Mouse (Mus musculus) hindbrain, postnatal 0 days (tissue): ENCODE data around the gene 5330417H12Rik. TPM values are rescaled to one million over a fixed set of nuclear protein-coding genes. Genes with fewer than 3 reads are reported as not detected.

Experiments
- ATAC-seq: fragments of 200-750 bp; cut with Nextera tagmentation; 2 replicates; pipeline ENCODE4 v1.8.0; 2017; ENCODE audit warnings: mild to moderate bottlenecking, moderate TSS enrichment, moderate library complexity
- DNase-seq: peaks from one replicate; pipeline ENCODE4 v3.0.0-alpha.2; 2015; ENCODE audit warnings: low spot score
- H3K27ac ChIP-seq: fragments of 300-500 bp; sonication (generic); 2 replicates; pipeline ENCODE4 v1.5.1; 2014; ENCODE audit warnings: mild to moderate bottlenecking
- H3K27me3 ChIP-seq: fragments of 300-500 bp; sonication (generic); 2 replicates; pipeline ENCODE4 v1.6.1; 2014; ENCODE audit warnings: low read length, mixed read lengths; ENCODE audit not compliant: insufficient read depth
- H3K36me3 ChIP-seq: fragments of 300-500 bp; sonication (generic); 2 replicates; pipeline ENCODE4 v1.6.1; 2014; ENCODE audit warnings: low read length, mixed read lengths; ENCODE audit not compliant: insufficient read depth
- H3K4me1 ChIP-seq: fragments of 300-500 bp; sonication (generic); 2 replicates; pipeline ENCODE4 v1.6.1; 2014; ENCODE audit warnings: antibody characterized with exemption, low read length, mixed read lengths; ENCODE audit not compliant: insufficient read depth
- H3K4me2 ChIP-seq: fragments of 300-500 bp; sonication (generic); 2 replicates; pipeline ENCODE4 v1.6.1; 2014; ENCODE audit warnings: low read depth, mild to moderate bottlenecking, low read length, moderate library complexity, mixed read lengths
- H3K4me3 ChIP-seq: fragments of 300-500 bp; sonication (generic); 2 replicates; pipeline ENCODE4 v1.5.1; 2014; ENCODE audit warnings: low read length
- H3K9ac ChIP-seq: fragments of 300-500 bp; sonication (generic); replicated peaks from 2 replicates; pipeline ENCODE4 v1.6.1; 2014; ENCODE audit warnings: mild to moderate bottlenecking, low read length, moderate library complexity, mixed read lengths
- H3K9me3 ChIP-seq: fragments of 300-500 bp; sonication (generic); 2 replicates; pipeline ENCODE4 v1.6.1; 2016; ENCODE audit warnings: low read length, mixed read lengths
- CTCF ChIP-seq: IDR thresholded peaks from 2 replicates; pipeline ENCODE4 v1.5.1; 2016; ENCODE audit warnings: antibody characterized with exemption, control low read depth, low read depth
- WGBS: fragments of 180-500 bp; shearing (Covaris S2); extraction: QIAGEN DNeasy Blood & Tissue Kit; methylation state at CpG from one replicate; pipeline ENCODE4 v1.1.7; 2014; 5-methylcytosine and 5-hydroxymethylcytosine counted together
- polyA plus RNA-seq: library from polyadenylated mRNA; unstranded; fragments of >200 nt; fragmentation: Nextera tagmentation; extraction: Ambion mirVana; gene quantifications from 2 replicates; pipeline ENCODE4 v1.2.1, GENCODE M21; 2015
- total RNA-seq: library from RNA; depleted of rRNA; stranded (reverse); fragments of >200 nt; gene quantifications from 2 replicates; pipeline ENCODE4 v1.2.3, GENCODE M21; 2014

Gene 5330417H12Rik
- total and polyA plus RNA-seq, 2 experiments from 2014 or later = not detected

DNA sequence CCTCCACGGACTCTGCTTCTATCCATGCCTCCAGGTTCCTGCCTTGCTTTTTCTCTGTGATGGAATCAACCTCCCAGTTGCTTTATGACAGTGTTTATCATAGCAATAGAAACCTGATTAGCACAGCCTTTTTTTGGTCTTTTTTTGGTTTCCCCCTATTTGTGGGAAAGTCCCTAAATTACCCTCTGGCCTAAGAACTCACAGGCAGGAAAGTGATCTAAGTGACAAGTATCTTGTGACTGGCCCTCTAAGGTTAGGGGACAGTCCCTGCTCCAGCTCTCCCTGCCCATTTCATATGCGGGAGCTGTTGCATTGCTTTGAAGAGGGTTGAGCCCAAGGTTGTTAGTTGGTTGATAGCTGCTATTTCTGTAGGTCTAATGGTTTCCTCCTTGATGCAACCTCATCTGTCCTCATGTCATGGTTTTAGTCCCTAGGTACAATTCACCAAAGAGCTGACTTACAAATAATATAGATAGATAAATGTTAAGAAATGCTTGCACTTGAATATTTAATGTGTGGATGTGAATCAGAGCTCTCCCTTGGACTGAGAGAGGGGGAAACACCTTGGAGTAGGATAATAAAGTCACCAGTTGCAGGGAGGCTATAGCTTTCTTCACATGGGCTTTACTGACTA lies 15.2 kb downstream of the 5330417H12Rik start:
- H3K4me3 ChIP-seq = no peak overlapping the region
- no peak for TF ChIP-seq CTCF
- ATAC-seq = no peak
- no peak overlapping the region for H3K27ac ChIP-seq
- no peaks in the 10 kb centered on the region for H3K9me3 ChIP-seq
- no peak for DNase-seq
- H3K36me3 ChIP-seq = no peaks in the 10 kb centered on the region
- no peak overlapping the region for H3K9ac ChIP-seq
- no peaks in the 10 kb centered on the region for H3K4me1 ChIP-seq
- H3K4me2 ChIP-seq = no peak overlapping the region
- 86% methylated on average over 2 of the region's 2 CpGs for WGBS
- H3K27me3 ChIP-seq = no peaks in the 10 kb centered on the region

DNA sequence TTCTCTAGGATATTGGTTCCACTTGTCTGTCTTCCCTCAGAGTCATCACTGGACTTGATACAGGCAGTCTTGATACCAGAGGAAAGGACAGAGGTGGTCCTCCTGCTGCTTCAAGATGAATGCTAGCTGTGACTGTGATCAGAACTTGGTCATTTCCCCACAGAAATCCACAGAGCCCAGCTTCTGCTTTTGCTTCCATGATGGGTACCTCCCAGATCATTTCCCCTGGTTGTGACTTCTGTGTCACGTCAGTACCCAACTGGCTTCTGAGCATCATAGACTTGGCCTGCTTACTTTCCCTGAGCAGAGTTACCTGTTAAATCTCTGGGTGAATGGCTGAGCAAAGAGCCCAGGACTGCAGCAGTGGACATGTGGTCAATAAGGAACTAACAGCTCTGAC lies 17.2 kb downstream of the 5330417H12Rik start:
- TF ChIP-seq CTCF = no peak
- WGBS = 94% methylated on average over 1 of the region's 1 CpGs
- Histone ChIP-seq H3K4me2 (no peak overlapping the region), H3K9me3 (no peaks in the 10 kb centered on the region), H3K4me1 (no peaks in the 10 kb centered on the region), H3K27ac (no peak overlapping the region), H3K9ac (no peak overlapping the region), H3K4me3 (no peak overlapping the region), H3K36me3 (no peaks in the 10 kb centered on the region), H3K27me3 (no peaks in the 10 kb centered on the region)
- ATAC-seq (no peak), DNase-seq (no peak)

DNA sequence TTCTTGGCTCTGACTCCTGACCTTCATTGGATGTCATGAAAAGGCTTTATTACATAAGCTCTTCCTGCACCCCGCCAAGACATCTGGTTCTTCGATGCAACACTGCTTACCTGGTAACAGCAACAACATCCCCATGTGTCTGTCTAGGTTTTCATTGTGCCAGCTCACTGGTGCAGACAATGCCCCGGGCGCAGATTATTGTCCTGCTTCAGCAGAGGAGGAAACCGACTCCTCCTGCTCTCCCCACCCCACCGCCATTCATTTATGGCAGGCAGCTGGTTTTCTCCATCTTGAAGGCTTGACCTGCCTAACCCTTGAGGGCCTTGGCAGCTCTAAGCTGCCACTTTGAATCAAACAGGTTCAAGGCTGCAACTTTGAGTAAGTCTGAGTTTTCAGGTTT lies 22.0 kb downstream of the 5330417H12Rik start:
- TF ChIP-seq CTCF = no peak
- DNase-seq = no peak

DNA sequence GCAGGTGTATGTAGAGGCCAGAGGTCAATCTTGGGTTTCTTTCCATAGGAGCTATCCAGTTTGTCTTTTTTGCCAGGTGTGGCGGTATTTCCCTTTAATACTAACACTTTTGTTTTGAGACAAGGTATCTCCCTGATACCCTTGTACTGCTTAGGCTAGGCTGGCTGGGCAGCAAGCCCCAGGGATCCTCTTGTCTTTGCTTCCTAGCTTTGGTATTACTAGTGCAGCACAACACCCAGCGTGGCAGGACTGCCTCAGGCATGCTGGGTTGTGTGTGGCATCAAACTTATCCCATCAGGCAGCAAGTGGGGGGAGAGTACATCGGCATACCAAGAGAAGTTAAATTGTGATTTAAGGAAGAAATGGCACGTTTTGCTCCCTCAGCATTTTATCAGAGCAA lies 22.5 kb downstream of the 5330417H12Rik start:
- DNase-seq = no peak
- Histone ChIP-seq H3K36me3 (no peaks in the 10 kb centered on the region), H3K4me1 (no peaks in the 10 kb centered on the region), H3K27me3 (no peaks in the 10 kb centered on the region), H3K27ac (no peak overlapping the region), H3K9me3 (no peaks in the 10 kb centered on the region), H3K9ac (no peak overlapping the region), H3K4me2 (no peak overlapping the region), H3K4me3 (no peak overlapping the region)
- no peak for ATAC-seq
- 70% methylated on average over 4 of the region's 4 CpGs for WGBS
- no peak for TF ChIP-seq CTCF

More for the DNA sequence above, 22.0 kb downstream of the 5330417H12Rik start:
- Histone ChIP-seq H3K27ac (no peak overlapping the region), H3K9me3 (no peaks in the 10 kb centered on the region), H3K4me2 (no peak overlapping the region), H3K9ac (no peak overlapping the region), H3K4me3 (no peak overlapping the region), H3K36me3 (no peaks in the 10 kb centered on the region), H3K4me1 (no peaks in the 10 kb centered on the region), H3K27me3 (no peaks in the 10 kb centered on the region)
- ATAC-seq = no peak
- WGBS = 43% methylated on average over 6 of the region's 6 CpGs

DNA sequence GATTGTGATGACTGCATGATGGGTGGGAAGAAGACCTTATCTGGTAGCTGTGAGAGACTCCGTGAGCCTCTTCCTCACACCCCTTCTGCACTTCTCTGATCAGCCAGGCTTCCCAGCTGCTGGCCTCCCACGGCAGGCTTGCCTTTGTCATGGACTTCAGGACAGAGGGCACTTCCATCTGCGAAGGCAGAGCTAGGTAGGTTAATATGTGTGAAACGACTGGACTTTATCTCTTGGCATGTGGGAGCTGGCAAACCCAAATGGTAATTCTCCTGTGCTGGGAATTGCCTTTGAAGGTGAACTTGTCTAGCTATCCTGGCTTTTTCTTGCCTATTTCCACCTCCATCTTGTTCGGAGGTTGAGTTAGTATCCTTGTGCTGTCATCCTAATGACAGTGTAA lies 24.3 kb downstream of the 5330417H12Rik start:
- 74% methylated on average over 5 of the region's 5 CpGs for WGBS
- Histone ChIP-seq H3K4me3 (no peak overlapping the region), H3K4me2 (no peak overlapping the region), H3K9ac (no peak overlapping the region), H3K27ac (no peak overlapping the region), H3K4me1 (no peaks in the 10 kb centered on the region), H3K9me3 (no peaks in the 10 kb centered on the region), H3K27me3 (no peaks in the 10 kb centered on the region), H3K36me3 (no peaks in the 10 kb centered on the region)
- no peak for TF ChIP-seq CTCF
- no peak for ATAC-seq
- DNase-seq = no peak

DNA sequence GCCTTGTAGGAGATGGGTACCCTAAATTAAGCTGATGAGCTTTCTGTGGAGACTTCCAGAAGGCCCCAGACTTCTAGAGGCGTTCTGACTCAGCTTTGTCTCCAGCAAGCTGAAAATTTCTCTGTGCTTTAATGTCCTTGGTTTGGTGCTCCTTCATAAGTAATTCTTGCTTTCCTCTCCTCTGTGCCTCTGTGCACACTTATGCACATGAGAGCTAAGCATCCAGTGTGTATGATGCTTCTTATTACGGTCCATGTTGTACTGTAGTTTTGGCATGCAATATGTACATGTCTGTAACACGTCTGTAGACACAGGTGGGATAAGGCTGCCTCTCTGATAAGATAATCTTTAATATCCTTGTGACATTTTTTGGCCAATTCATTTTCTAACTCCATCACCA lies 27.0 kb downstream of the 5330417H12Rik start:
- ATAC-seq (no peak), DNase-seq (no peak)
- Histone ChIP-seq H3K4me1 (0 out of 2 replicates have a peak, but pooled peaks cover 2% of the 10 kb centered on the region), H3K9me3 (no peaks in the 10 kb centered on the region), H3K9ac (no peak overlapping the region), H3K4me2 (no peak overlapping the region), H3K36me3 (no peaks in the 10 kb centered on the region), H3K27ac (no peak overlapping the region), H3K4me3 (no peak overlapping the region), H3K27me3 (no peaks in the 10 kb centered on the region)
- WGBS = 85% methylated on average over 3 of the region's 3 CpGs
- TF ChIP-seq CTCF = no peak

DNA sequence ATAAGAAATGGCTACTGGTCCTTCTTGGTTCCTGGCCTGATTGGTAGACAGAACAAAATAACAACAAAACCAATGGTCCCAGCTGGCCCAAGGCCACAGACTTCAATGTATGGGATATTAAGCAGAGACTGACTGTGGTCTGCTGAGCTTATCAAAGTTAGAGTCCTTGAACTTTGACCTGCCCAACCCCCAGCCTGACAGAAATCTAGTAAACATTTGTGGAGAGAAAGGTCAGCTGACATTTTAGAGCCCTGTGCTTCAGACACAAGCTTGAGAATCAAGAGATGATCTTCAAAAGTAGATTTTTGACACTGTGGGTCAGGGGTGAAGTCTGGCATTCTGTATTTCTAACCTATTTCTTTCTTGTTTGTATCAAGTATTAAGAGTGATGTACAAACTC lies 28.2 kb downstream of the 5330417H12Rik start:
- no peaks in the 10 kb centered on the region for H3K36me3 ChIP-seq
- H3K9me3 ChIP-seq = no peaks in the 10 kb centered on the region
- H3K9ac ChIP-seq = no peak overlapping the region
- no peak overlapping the region for H3K4me3 ChIP-seq
- peaks cover 8% of the 10 kb centered on the region; the same call in 1 of the 2 replicates for H3K4me1 ChIP-seq
- TF ChIP-seq CTCF = no peak
- ATAC-seq (no peak), DNase-seq (no peak)
- H3K27ac ChIP-seq = no peak overlapping the region
- H3K27me3 ChIP-seq = no peaks in the 10 kb centered on the region
- no peak overlapping the region for H3K4me2 ChIP-seq
